Mouse (Mus musculus): ENCODE measurements around the gene Gm35315. TPM values are rescaled to one million over a fixed set of nuclear protein-coding genes. Genes with fewer than 3 reads are reported as not detected.
"Not testable (repeated sequence)": the region's sequence is repeated elsewhere in the genome, so short reads cannot be mapped to it uniquely, and the experiment has no call there.

Gene Gm35315
- total RNA-seq (2021), result under 1 TPM; 0.25 to 0.53 TPM

DNA sequence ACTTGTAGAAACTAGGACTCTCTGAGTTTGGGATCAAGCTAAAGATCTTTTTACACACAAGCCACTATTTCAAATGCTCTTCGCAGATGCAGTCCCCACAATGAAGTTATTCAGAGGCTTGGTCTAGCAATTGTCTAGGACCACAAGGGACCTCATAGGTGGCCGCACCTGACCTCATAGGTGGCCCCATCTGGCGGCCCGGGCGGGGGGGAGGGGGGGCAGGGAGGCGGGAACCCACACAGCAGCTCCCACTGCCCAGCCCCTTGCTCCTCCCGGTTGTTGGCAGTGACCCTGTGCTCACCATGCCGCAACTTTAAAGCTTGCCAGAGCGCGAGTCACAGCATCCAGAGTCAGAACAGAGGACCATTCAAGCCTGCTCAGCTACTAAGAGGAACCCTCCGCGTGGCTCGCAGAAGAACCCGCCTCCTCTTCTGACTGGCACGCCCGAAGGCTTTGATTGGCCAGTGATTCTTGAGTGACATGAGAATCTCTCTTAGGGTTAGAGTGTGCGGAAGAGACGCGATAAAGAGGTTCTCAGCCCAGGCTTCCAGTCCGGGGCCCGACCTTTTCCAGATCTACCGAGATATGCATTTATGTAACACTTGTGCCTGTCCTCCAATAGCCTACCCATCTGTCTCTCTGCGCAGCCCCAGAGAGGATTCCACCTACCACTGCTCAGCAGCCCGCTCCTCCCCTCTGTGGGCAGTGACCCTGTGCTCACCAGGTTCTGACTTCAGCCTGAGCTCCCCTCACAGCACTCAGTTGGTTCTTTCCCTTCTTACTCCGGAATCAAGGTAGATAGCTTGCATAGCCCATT lies at the start of gene Gm35315:
Gm35315 (minus strand) TSS at position 391 of the 817 bp plus-strand sequence.
- peak; percentile 87 to 94 for DNase-seq (ENCODE audit: low spot score in 2 of 2)
- intact Hi-C loops (cut with DNase I), result loop anchor here (5.0 to 10.0 kb wide), 2 partner anchors 37 to 1399 kb away; partner anchors contain the start of gene Fgfrl1

DNA sequence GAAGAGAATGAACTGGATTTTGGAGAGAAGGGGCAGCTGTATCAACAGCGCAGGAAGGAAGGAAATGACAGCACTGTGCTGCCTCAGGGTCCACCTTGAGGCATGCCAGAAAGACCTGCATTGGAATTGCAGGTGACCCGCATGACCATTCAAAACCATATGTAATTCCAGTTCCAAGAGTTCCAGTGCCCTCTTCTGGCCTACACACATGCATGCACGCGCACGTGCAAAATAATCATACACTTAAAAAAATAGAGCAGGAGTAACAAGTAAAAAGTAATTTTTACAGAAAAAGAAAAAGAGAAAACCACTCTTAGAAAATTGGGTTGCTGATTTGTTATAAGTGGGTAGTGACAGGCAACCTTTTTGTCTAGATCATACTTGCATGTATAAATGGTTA lies 48.8 kb upstream of the Gm35315 start:
- intact Hi-C loops (cut with DNase I), result no loop called here
- DNase-seq (ENCODE audit: low spot score in 2 of 2), result no peak

GRCm38 (mm10) chr5:110142309-110142708 lies 48.1 kb upstream of the Gm35315 start:
- no peak for DNase-seq (ENCODE audit: low spot score in 2 of 2)
- intact Hi-C loops (cut with DNase I), result no loop called here

DNA sequence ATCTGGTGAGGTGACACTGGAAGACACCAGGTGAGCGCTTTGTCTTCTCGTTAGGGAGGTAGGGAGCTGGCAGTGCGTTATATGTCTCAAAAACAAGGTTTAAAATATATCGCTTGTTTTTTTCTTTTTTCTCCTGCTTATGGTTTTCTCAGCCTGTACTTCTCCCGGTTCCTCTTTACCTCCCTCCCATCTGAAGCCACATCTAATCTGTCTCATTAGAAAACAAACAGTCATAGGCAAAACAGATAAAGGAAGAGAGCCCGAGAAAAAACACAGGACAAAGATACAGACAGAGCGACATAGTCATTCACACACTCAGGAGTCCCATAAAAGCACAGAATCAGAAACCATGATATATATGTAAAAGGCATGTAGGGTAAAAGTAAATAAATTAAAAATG lies 46.2 kb upstream of the Gm35315 start:
- intact Hi-C loops (cut with DNase I), result no loop called here
- DNase-seq (ENCODE audit: low spot score in 2 of 2), result no peak

- no peak for DNase-seq (ENCODE audit: low spot score in 2 of 2)
- intact Hi-C loops (cut with DNase I), result no loop called here
Observed at GRCm38 (mm10) chr5:110139325-110139724, 45.1 kb upstream of the Gm35315 start.

DNA sequence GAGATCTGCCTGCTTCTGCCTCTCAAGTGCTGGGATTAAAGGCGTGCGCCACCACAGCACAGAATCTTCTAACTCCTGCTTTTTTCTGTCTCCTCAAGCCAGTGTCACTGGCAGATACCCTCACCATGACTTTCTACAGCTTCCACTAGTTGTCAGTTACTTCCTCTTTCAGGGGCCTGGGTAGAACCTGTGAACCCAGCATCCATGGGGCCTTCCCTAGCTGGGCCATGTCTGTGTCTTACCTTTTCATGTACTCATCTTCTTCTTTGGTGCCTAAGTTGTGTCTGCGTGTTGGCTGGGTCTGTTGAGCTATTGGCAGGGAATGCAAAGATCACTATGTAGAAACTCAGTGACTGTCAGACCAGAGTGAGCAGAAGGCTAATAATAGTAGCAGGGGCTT lies 43.6 kb upstream of the Gm35315 start:
- DNase-seq (ENCODE audit: low spot score in 2 of 2), result no peak
- intact Hi-C loops (cut with DNase I), result no loop called here

DNA sequence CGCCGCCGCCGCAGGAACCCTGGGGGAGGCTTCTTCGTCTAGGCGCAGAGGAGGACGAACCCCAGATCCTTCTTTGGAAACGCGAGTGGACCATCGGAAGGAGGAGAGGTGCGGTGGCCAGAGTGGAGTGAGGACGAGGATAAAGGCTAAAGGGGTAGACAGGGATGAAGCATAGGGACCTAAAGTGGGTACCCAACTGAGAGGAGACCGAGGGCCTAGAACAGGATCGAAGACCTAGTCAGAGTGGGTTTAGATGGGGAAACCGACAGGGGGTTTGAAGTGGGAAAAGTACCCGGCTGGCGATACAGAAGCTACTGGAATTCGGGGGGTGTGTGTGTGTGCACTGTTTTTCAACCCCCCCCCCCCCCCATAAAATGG lies 41.9 kb upstream of the Gm35315 start:
- intact Hi-C loops (cut with DNase I), result no loop called here
- DNase-seq (ENCODE audit: low spot score in 2 of 2), result no peak

GRCm38 (mm10) chr5:110135293-110136086 lies 41.3 kb upstream of the Gm35315 start, which contains the start of gene Chfr:
TSS of gene Chfr (plus strand) at chr5:110135842.
- DNase-seq (ENCODE audit: low spot score in 2 of 2), result peak; percentile 100

GRCm38 (mm10) chr5:110122380-110122779 lies 28.2 kb upstream of the Gm35315 start:
- intact Hi-C loops (cut with DNase I); DNase-seq (ENCODE audit: low spot score in 2 of 2): not testable (repeated sequence)

More at GRCm38 (mm10) chr5:110135293-110136086, 41.3 kb upstream of the Gm35315 start, which contains the start of gene Chfr:
- intact Hi-C loops (cut with DNase I), result loop anchor here (1.0 kb wide), 1 partner anchor 25 kb away; the partner anchor contains the start of gene Zfp605

- intact Hi-C loops (cut with DNase I), result loop anchor here (1.0 kb wide), 1 partner anchor 25 kb away; the partner anchor contains the start of gene Chfr
Observed at GRCm38 (mm10) chr5:110109991-110110441, 15.8 kb upstream of the Gm35315 start, which contains the start of gene Zfp605. TSS of gene Zfp605 (plus strand) at chr5:110110092.

DNA sequence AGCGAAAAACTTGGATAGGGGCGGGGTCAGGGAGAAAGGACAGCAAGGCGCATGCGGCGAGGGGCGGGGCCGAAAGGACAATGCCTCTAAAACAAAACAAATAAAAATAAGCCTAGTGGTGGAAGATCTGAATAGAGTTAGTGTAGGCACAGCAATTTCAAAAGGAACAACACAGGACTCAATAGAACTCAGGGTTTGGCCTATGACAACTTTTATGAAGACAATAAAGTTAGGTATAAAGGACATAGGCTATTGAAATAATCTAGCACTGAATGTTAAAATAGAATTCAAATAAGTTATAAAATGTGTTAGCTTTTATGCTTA lies 14.0 kb upstream of the Gm35315 start:
- intact Hi-C loops (cut with DNase I), result no loop called here
- DNase-seq (ENCODE audit: low spot score in 2 of 2), result no peak

More at GRCm38 (mm10) chr5:110109991-110110441, 15.8 kb upstream of the Gm35315 start, which contains the start of gene Zfp605:
- peak; percentile 93 to 96 for DNase-seq (ENCODE audit: low spot score in 2 of 2)

DNA sequence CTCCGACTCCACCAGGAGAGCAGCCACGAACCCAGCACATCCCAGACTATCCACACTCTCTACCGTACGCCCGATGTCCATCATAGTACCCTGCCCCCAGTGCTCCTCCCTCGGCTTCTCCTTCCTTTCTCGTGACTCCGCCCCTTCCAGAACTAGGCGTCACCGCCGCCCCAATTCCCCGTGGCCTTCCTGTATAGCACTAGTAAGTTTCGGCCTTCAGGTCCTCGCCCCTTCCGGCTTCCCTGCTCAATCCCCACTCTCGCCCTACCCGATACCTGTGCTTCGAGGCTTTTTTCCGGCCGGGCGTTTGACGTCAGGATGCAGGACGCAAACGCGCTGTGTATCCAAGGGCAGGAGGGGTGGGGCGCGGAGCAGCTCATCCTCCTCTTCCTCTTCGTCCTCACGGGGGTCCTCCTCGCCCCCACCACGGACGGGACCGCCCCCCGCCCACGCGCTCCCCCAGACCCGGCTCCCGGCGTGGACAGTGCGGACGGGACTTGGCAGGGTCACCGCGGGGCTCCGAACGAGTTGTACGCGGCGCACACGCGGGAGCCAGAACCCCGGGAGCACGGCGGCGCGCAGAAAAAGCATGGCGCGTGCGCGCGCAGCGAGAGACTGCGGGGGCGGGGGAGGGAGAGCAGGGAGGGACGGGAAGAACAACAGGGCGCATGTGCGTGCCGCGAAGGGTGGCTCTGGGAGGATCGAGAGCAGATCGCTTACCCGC lies 13.5 kb upstream of the Gm35315 start, which contains the start of gene Gtpbp6:
Gtpbp6 (minus strand) TSS at position 617 of the 724 bp plus-strand sequence.
- intact Hi-C loops (cut with DNase I), result loop anchor here (1.0 kb wide), 1 partner anchor 550 kb away; no protein-coding TSS in a partner anchor
- DNase-seq (ENCODE audit: low spot score in 2 of 2), result peak; percentile 92 to 98

DNA sequence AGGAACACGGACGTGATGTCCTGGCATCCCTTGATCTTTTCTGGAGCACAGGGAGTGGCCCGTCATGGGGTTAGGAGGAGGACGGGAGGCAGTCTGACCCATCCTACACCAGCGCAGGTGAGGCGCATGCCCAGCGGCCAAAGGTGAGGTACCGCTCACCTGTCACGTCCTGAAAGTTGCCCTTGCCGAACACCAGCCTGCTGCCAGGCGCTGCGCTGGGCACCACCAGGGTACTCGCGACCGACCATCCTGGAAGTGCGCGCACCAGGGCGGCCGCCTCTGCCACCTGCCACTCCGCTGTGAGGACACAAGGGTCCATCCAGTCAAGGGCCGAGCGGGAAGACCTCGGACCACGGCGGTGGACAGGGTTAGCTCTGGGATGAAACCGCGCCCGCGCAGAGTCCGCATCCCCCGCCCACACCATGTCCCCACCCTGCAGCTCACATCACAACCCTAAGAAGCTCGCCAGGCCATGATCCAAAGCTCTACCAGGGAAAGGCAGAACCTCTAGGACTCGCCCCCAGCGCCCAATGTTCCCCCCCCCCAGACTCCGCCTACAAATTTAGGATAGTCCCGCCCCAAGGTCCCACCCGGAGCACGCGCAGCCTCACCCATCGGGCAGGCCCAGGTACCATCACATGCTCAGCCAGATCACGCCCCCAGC lies 12.8 kb upstream of the Gm35315 start:
- intact Hi-C loops (cut with DNase I), result loop anchor here (1.0 kb wide), 1 partner anchor 550 kb away; no protein-coding TSS in a partner anchor
- DNase-seq (ENCODE audit: low spot score in 2 of 2), result peak; percentile 28 to 35

GRCm38 (mm10) chr5:110106140-110106871 lies 12.1 kb upstream of the Gm35315 start:
- intact Hi-C loops (cut with DNase I), result no loop called here
- peak in 1 of 2 experiments; percentile 26 for DNase-seq (ENCODE audit: low spot score in 2 of 2)

DNA sequence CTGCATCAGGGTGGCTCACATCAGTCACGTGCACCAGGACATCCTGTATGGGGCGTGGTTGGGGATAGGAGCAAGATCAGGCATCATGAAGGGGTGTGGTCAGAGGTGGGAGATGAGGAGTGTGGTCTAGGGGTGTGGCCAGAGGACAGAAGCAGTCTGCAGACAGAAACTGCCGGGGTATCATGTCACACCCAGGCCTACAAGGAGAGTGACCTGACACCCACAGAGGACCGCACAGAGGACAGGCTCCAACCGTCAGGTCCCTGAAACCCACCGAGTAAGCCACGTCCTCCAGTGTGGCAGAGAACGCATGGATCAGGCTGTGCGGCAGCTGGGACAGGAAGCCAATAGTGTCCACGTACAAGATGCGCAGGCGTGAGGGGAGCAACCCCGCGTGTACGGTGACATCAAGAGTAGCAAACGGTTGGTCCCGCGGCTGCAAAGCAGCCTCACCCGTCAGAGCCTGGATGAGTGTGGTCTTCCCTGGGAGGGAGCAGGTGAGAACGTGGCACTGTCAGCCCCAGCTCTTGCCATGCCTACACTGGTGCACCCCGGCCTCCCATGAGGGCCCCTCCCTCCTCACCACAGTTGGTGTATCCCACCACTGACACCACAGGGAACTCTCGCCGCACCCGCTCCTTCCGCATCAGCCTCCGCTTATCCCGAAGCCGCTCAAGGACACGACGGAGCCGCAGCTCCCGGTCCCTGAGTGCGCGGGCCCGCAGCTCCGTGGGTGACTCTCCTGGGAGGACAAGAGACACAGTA lies 10.6 kb upstream of the Gm35315 start:
- DNase-seq (ENCODE audit: low spot score in 2 of 2), result no peak
- intact Hi-C loops (cut with DNase I), result no loop called here

GRCm38 (mm10) chr5:110103901-110104615 lies 9.8 kb upstream of the Gm35315 start:
- DNase-seq (ENCODE audit: low spot score in 2 of 2), result no peak
- intact Hi-C loops (cut with DNase I), result no loop called here

Measured in left cerebral cortex, postnatal 25 days (tissue).